Mouse (Mus musculus) right cerebral cortex, postnatal 25 days (tissue): ENCODE results near the gene Cdhr3.
"Not testable (repeated sequence)": the region's sequence is repeated elsewhere in the genome, so short reads cannot be mapped to it uniquely, and the experiment has no call there.

Source experiments
- DNase-seq: peaks from one replicate; pipeline ENCODE4 v3.0.0; 2022

Cdhr3 gene

GRCm38 (mm10) chr12:33000402-33000801 lies 92.3 kb downstream of the Cdhr3 start:
- DNase-seq = no peak

GRCm38 (mm10) chr12:32999778-33000177 lies 92.9 kb downstream of the Cdhr3 start:
- not testable (repeated sequence) for DNase-seq

GRCm38 (mm10) chr12:32998766-32999165 lies 93.9 kb downstream of the Cdhr3 start:
- no peak for DNase-seq

GRCm38 (mm10) chr12:32995081-32995834 lies 97.4 kb downstream of the Cdhr3 start:
- DNase-seq = no peak

- DNase-seq = no peak
Measured at GRCm38 (mm10) chr12:32994081-32994480, 98.6 kb downstream of the Cdhr3 start.

GRCm38 (mm10) chr12:32989731-32990130 lies 102.9 kb downstream of the Cdhr3 start:
- DNase-seq = no peak

- DNase-seq = no peak
Measured at GRCm38 (mm10) chr12:32986284-32986683, 106.4 kb downstream of the Cdhr3 start.
